Mouse (Mus musculus): ENCODE measurements at regions not wholly inside any gene's neighbourhood (a gene's known extent, or its start where the extent isn't known, plus 50 kb on each side); places are given as distances from the start of the nearest gene placed in this dataset.
A peak's percentile ranks its signal among the peaks of the same experiment; 100 is the strongest.

DNA sequence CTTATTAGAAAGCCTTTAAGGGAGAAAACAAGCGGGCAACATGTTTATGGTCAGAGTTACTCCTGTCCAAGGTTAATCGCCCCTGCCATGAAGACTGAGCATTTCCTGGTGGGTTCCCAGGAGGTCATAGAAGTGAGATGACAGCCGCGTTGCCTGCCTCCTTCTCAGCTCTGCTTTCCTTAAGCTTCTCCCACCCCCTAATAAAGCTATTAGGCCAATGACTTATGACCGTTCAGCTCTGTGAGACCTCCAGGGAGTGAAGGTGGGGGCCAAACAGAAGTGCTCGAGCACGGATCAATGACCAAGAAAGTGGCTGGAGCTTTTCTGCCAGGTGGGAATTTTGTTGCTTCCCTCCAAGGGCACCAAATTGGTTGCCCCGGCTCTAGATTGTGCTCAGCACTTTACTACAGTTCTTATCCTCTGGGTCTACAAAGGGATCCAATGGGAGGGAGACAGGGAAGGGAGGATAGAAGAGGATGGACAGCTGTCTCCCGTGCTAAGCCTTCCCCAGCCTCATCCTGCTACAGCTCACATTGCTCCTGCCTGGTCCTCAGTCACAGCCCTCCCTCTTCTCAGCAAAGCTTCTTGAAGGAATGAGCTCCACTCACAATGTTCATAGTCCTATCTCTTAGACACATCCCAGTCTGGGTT is 151.1 kb upstream of the Ppp2r3a start:
- DNase-seq (ENCODE audit: low spot score in 2 of 2): no peak

DNA sequence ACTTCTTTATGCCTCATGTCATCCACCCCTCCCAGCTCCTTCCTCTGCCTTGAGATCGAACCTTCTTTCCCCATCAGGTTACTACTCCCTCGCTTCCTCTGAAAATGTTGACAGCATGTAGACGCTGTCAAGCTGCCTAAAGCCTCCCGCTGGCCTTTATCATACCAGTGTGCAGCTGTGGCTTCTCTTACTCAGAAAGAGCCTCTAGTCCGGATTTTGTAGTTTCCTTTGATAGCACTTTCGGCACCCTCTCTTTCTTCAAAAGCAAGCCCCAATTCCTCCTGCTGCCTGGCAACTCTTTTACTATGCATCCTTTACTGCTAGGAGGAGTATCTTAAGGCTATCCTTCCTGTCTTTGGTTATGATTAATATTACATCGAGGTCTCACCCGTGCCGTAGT is 149.8 kb upstream of the Ppp2r3a start:
- DNase-seq (ENCODE audit: low spot score in 2 of 2): no peak

DNA sequence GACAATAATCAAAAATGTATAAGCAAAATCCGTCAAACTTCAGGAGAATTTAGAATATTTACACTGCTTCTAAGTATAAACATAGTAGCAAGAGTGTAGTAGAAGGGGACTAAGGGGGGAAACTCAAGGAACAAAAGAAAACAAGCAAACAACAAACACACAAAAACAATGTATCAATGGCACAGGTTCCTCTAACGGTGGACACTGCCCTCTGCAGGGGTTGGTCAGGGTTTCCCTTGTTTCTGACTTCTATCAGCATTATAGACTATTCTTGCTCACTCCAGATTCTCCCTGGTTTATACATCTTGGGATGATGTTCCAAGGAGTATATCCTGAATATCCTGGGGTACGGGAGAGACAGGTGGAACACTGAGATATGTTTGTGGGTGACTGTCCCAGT is 147.3 kb upstream of the Ppp2r3a start:
- DNase-seq (ENCODE audit: low spot score in 2 of 2): no peak

DNA sequence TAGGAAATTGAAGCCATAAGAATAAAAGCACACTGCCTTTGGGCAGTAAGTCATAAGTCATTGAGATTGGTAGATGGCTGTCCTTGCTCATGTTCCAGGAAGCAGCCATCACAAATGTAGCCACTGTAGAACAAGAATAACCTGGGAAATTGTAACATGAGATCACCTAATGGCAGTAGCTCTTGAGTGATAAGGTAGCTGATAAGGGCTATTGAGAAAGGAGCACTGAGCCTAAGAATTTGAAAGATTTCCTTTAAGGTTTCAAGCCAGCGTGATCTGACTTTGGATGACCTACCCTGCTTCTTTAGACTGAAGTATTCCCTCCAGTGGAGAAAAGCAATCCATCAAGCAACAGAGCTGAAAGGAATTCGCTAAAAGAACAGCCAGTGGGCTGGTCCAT is 117.8 kb upstream of the Ppp2r3a start:
- DNase-seq (ENCODE audit: low spot score in 2 of 2): no peak

DNA sequence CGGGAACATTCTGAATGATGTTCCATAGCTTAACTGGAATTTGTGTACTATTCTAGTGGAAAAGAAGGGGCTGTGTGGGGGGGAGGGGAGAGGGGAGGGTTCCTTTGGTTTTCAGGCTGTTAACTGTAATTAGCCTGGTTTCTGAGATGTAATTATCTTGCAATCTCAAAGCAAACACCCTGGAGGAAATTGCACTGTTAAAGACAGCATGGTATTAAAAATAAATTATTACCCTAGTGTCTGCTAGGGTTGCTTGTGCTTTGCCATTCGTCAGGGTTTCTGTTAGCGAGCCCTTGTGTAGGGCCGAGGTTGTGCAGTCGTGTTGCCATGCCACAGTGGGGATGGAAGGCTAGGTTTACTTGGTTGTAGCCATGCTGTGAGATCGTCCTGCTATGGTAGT is 105.0 kb upstream of the Ppp2r3a start:
- no peak for DNase-seq (ENCODE audit: low spot score in 2 of 2)

DNA sequence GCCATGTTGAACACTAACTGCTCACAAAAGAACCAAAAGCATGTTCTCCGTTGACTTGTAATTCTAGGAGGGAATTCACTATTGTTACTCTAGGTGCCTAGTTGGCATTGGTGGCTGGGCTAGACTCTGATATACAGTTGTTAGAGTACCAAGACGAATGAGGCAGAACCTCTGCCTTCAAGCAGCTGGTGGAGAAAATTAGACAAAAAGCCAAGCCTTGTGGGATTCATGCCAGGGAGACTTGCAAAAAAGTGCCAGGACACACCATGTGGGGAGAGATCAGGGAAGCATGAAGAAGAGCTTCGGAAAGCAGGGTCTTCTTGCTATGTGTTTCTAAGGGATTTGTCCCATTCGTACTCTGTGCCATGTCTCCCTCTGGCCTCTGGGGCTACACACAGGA is 97.2 kb upstream of the Ppp2r3a start:
- no peak for DNase-seq (ENCODE audit: low spot score in 2 of 2)

DNA sequence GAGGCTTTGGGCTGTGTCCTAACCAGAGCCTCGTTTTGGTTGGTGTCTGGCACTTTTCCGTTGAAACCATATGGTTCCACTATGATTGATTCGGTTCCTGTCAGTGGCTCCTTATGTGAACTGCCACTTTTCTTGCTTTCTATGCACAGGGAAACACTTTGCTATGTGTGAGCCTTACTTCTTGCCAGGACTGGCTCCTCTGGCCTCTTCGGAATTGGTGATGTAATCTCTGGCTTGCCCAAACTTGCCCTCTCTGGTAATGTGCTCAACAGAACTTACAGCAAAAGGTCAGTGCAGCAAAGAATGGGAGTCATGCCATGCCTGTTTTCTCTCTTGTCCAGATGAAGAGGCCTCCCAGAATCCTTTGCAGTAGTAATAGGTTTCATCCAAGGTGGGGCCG is 91.3 kb upstream of the Ppp2r3a start:
- no peak for DNase-seq (ENCODE audit: low spot score in 2 of 2)

DNA sequence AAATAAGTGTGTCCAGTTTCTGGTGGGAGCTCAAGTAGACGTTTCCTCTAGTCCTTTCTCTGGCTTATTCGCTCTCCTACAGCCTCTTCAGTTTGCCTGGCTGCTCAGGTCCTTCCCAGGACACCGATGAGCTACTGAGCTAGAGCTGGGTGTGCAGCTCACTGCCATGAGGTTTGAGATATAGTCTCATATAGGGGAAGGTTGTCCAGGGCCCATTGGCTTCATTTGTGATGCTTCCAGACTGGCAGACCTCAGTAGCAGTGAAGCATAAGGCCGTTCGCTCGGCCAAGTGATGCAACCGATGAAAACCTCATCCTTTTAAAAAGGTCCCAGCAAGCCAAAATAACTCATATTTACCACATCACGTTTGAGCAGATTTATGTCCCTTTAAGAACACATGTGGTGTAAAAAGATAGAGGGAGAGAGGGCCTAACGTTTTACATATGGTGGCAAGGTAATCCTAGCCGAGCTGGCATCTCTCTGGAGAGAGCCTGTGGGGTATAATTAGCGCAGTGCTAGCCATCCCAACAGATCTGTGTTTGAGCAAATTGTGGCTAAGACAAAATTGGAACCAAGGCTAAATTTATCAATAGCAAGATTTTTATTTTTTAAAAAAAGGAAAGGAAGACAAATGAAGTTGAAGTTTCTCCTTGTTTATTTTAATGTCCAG is 89.3 kb upstream of the Ppp2r3a start:
- no peak for DNase-seq (ENCODE audit: low spot score in 2 of 2)

DNA sequence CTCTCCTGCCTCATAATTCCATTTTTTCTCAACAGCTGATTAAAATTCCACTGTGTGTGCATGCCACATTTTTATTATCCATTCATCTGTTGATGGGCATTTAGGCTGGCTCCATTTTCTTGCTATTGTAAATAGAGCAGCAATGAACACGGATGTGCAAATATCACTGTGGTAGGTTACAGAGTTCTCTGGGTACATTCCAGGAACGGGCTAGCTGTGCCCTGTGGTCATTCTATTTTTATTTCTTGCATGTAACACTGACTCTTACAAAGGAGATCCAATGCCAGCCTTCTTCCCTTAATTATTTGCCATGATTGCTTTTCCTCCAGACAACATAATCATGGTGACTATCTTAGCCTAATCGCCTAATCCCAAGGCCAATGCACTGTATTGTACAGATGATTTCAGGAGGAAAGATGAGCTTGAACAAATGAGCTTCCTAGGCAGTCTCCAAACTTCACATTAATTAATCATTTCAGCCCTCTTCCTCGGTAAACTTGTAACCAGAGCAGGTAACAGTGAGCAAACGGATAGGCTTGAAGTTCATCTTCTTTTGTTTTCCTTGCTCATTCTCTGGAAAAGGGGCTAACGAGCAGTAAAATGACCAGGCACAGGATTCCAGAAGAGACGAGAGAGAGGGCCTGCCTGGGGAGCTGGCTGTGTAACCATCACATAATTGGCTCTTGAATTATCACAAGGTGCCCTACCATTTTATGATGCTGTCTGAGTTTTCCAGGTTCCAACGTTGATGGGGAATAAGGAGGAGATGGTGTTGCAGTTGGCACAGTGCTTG is 77.6 kb upstream of the Ppp2r3a start:
- no peak for DNase-seq (ENCODE audit: low spot score in 2 of 2)

DNA sequence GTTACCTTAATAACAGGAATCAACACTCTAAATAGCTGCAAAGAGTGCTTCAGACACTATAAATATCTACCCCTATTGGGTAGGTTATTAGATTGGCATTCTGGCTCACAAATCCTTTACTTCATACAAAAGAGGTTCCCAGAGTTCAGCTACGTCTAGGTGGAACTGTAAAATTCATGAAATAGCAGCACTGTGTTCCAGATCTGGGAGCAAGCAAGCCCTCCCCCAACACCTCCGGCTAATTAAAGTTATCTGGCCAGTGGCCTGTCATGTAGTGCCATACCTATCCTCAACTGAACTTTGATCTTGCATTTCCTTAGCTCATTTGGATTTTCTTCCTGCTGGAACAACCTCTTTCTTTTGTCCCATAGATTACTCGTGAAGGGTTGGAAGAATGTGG is 75.4 kb upstream of the Ppp2r3a start:
- DNase-seq (ENCODE audit: low spot score in 2 of 2): no peak

DNA sequence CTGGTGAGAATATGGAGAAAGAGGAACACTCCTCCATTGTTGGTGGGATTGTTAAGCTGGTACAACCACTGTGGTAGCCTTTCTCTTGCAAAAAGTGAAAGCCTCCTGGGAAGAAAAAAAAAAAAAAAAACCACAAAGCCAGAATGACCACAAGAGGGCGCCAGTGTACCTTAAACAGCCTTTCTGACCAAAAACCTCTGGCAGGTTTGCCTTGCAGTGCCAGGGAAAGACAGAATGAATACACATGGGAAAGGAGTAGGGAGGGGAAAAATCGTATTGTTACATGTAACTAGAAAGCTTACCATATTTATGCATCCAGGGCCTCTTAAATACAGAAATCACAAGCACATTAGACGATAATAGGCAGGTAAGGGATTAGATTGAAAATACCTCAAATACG is 62.4 kb upstream of the Ppp2r3a start:
- DNase-seq (ENCODE audit: low spot score in 2 of 2): peak in 1 of 2 experiments; percentile 47

DNA sequence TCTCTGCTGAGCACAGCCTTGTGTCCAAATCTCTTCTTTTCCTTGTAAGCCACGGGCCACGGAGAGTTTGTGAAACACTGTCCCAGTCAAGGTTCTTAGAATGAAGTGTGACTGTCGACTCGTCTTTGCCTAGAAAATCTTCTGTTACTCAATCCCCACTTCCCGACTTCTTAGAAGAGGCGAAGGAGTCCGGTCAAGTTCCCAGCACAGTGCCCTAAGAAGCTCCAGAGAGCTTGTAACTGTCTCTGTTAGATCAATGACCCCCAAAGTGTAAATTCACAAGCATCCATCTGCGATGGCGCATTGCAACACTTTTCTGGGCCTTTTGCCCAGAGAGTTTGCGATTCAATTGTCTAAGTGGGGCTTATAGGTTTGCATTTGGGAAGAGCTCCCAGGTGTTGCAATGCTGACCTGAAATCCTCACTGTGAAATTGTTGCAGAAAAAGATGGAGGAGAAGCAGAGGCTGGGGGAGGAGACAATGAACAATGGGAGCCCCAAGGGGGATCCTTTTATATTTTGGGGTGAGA is 54.9 kb upstream of the Ppp2r3a start:
- no peak for DNase-seq (ENCODE audit: low spot score in 2 of 2)

DNA sequence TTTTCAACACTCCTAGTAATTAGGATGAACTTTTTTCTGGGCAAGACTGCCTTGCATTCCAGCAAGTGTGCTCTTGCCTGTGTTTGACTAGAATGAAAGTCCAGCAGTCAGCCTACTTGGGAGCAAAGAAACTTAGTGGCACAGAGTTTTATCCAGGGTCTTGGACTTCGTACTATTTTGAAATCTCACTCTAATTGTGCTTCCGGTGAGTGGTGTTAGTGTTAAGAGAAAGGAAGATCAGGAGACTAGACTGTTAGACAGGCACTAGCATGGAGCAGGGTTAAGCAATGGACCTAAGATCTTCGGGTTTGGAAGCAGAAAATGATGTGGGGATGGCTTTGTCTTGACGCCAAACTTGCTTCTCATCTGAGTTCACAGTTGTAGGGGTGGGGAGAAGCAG is 54.1 kb upstream of the Ppp2r3a start:
- DNase-seq (ENCODE audit: low spot score in 2 of 2): no peak

Measured in frontal cortex, postnatal 10 days (tissue).